Mouse (Mus musculus) MEL (cell line): ENCODE data around the gene Cpt1a. TPM values are rescaled to one million over a fixed set of nuclear protein-coding genes. Genes with fewer than 3 reads are reported as not detected.

ENCODE experiments used
- DNase-seq: peaks from one replicate; pipeline ENCODE4 v3.0.0; 2011; ENCODE audit warnings: low read depth, low spot score
- H3K27ac ChIP-seq: 2 replicates; pipeline ENCODE4 v1.5.1; 2012; ENCODE audit warnings: low read depth, mild to moderate bottlenecking, control low read depth, low read length, moderate library complexity; ENCODE audit not compliant: control insufficient read depth
- H3K27me3 ChIP-seq, 2 experiments: fragments of 150-350 bp in 1 of 2; sonication (generic) in 1 of 2; 2 replicates each; pipeline ENCODE4 v1.6.1; 2012; ENCODE audit warnings: low read length in 2 of 2, mild to moderate bottlenecking in 2 of 2, improper control_type of control experiment in 1 of 2, moderate library complexity in 1 of 2; ENCODE audit not compliant: insufficient read depth in 2 of 2, control insufficient read depth in 1 of 2
- H3K36me3 ChIP-seq, 2 experiments: 2 replicates each; pipeline ENCODE4 v1.6.1; 2012 to 2014; ENCODE audit warnings: low read length in 2 of 2, improper control_type of control experiment in 1 of 2, inconsistent platforms in 1 of 2, mild to moderate bottlenecking in 1 of 2; ENCODE audit not compliant: insufficient read depth in 2 of 2, control insufficient read depth in 1 of 2
- H3K4me1 ChIP-seq, 2 experiments: fragments of 150-350 bp in 1 of 2; sonication (generic) in 1 of 2; 2 replicates each; pipeline ENCODE4 v1.6.1; 2012; ENCODE audit warnings: low read length in 2 of 2, improper control_type of control experiment in 1 of 2, mild to moderate bottlenecking in 1 of 2; ENCODE audit not compliant: insufficient read depth in 2 of 2, control insufficient read depth in 1 of 2
- H3K4me3 ChIP-seq, 2 experiments: fragments of 150-350 bp in 1 of 2; sonication (generic) in 1 of 2; 2 replicates each; pipeline ENCODE4 v1.5.1; 2012; ENCODE audit warnings: low read depth in 2 of 2, low read length in 2 of 2, mild to moderate bottlenecking in 2 of 2, moderate library complexity in 2 of 2, control low read depth in 1 of 2, improper control_type of control experiment in 1 of 2; ENCODE audit not compliant: control insufficient read depth in 1 of 2, insufficient read depth in 1 of 2
- H3K79me2 ChIP-seq: 2 replicates; pipeline ENCODE4 v1.6.1; 2012; ENCODE audit warnings: mild to moderate bottlenecking, low read length, moderate library complexity; ENCODE audit not compliant: control insufficient read depth, poor library complexity, insufficient read depth
- H3K9ac ChIP-seq: 2 replicates; pipeline ENCODE4 v1.6.1; 2012; ENCODE audit warnings: low read depth, mild to moderate bottlenecking, control low read depth, low read length, moderate library complexity; ENCODE audit not compliant: control insufficient read depth, poor library complexity, severe bottlenecking
- H3K9me3 ChIP-seq: fragments of 150-350 bp; sonication (generic); replicated peaks from 2 replicates; pipeline ENCODE4 v1.6.1; 2012; ENCODE audit warnings: mild to moderate bottlenecking, low read length, improper control_type of control experiment, moderate library complexity; ENCODE audit not compliant: insufficient read depth
- CHD2 ChIP-seq: IDR thresholded peaks from 2 replicates; pipeline ENCODE4 v1.6.1; 2011; ENCODE audit warnings: low read length, improper control_type of control experiment
- E2F4 ChIP-seq: IDR thresholded peaks from 2 replicates; pipeline ENCODE4 v1.6.1; 2011; ENCODE audit warnings: low read depth, low read length, improper control_type of control experiment, borderline replicate concordance
- GABPA ChIP-seq: IDR thresholded peaks from 2 replicates; pipeline ENCODE4 v1.6.1; 2012; ENCODE audit warnings: low read depth, mild to moderate bottlenecking, inconsistent platforms, low read length, improper control_type of control experiment, moderate library complexity
- HCFC1 ChIP-seq: IDR thresholded peaks from 2 replicates; pipeline ENCODE4 v1.6.1; 2012; ENCODE audit warnings: low read depth, mild to moderate bottlenecking, inconsistent platforms, low read length, improper control_type of control experiment, moderate library complexity
- MAFK ChIP-seq: IDR thresholded peaks from 2 replicates; pipeline ENCODE4 v1.6.1; 2011; ENCODE audit warnings: low read depth, mild to moderate bottlenecking, low read length, improper control_type of control experiment, borderline replicate concordance
- MEF2A ChIP-seq: IDR thresholded peaks from 2 replicates; pipeline ENCODE4 v1.6.1; 2014; ENCODE audit warnings: low read depth, mild to moderate bottlenecking, inconsistent platforms, low read length, improper control_type of control experiment; ENCODE audit not compliant: poor library complexity, insufficient replicate concordance, severe bottlenecking; ENCODE audit errors: extremely low read depth
- POLR2AphosphoS2 ChIP-seq: IDR thresholded peaks from 2 replicates; pipeline ENCODE4 v1.6.1; 2011; ENCODE audit warnings: low read length, improper control_type of control experiment
- POLR2AphosphoS5 ChIP-seq: IDR thresholded peaks from 2 replicates; pipeline ENCODE4 v1.6.1; 2012; ENCODE audit warnings: low read depth, borderline replicate concordance, mild to moderate bottlenecking, inconsistent platforms, low read length, moderate library complexity, mixed read lengths
- RAD21 ChIP-seq: IDR thresholded peaks from 2 replicates; pipeline ENCODE4 v1.6.1; 2011; ENCODE audit warnings: mild to moderate bottlenecking, low read depth, low read length, improper control_type of control experiment
- SIN3A ChIP-seq: IDR thresholded peaks from 2 replicates; pipeline ENCODE4 v1.6.1; 2012; ENCODE audit warnings: low read length, improper control_type of control experiment, inconsistent platforms
- SMC3 ChIP-seq: IDR thresholded peaks from 2 replicates; pipeline ENCODE4 v1.6.1; 2011; ENCODE audit warnings: low read depth, low read length, improper control_type of control experiment
- ZC3H11A ChIP-seq: IDR thresholded peaks from 2 replicates; pipeline ENCODE4 v1.6.1; 2012; ENCODE audit warnings: low read depth, mild to moderate bottlenecking, inconsistent platforms, low read length, improper control_type of control experiment
- ZMIZ1 ChIP-seq: IDR thresholded peaks from 2 replicates; pipeline ENCODE4 v1.6.1; 2012; ENCODE audit warnings: low read depth, mild to moderate bottlenecking, inconsistent platforms, low read length, improper control_type of control experiment, moderate library complexity
- ZNF384 ChIP-seq: IDR thresholded peaks from 2 replicates; pipeline ENCODE4 v1.6.1; 2012; ENCODE audit warnings: low read depth, mild to moderate bottlenecking, inconsistent platforms, low read length, improper control_type of control experiment
- polyA plus RNA-seq, 2 experiments: library from polyadenylated mRNA; stranded (reverse) in 1 of 2; unstranded in 1 of 2; fragments of >175 nt in 1 of 2; fragments of >200 nt in 1 of 2; gene quantifications; 2 replicates each; pipeline versions ENCODE4 v1.2.1 to v1.2.4; 2012; ENCODE audit warnings: low replicate concordance in 2 of 2, low read depth in 1 of 2; ENCODE audit not compliant: insufficient read length in 2 of 2, insufficient read depth in 1 of 2, missing spikeins in 1 of 2
- total RNA-seq: library from RNA; depleted of rRNA; stranded (reverse); fragments of 300-350 nt; gene quantifications from 2 replicates; pipeline ENCODE4 v1.2.3, GENCODE M21; 2012; rRNA removed

Gene Cpt1a
- total and polyA plus RNA-seq, 3 experiments = 16.1 to 40.4 TPM; not detected in 1

DNA sequence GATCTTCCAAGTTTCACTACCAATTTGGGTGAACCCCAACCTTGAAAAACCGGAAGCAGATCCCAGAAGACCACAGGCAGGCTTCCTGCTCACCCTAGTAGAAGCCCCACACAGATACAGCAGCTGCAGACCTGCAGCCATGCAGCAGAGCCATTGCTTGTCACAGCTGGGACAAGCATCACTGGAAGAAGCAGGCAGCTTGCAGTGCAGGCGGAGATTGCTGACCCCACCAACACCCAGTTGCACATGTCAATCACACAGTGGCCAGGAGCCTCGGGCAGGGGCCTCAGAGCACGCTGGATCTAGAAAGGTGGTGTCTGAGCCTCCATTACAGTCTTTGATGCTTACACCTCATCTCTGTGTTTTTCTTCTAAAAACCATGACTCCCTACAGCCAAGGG is 112.0 kb downstream of the Cpt1a start:
- H3K36me3 ChIP-seq = no peaks in the 10 kb centered on the region
- no peak overlapping the region for H3K4me3 ChIP-seq
- no peak for DNase-seq
- no peak for TF ChIP-seq GABPA
- no peak for TF ChIP-seq SIN3A
- no peak for TF ChIP-seq POLR2AphosphoS5
- TF ChIP-seq E2F4 = no peak
- TF ChIP-seq POLR2AphosphoS2 = no peak
- H3K27ac ChIP-seq = no peak overlapping the region
- H3K27me3 ChIP-seq = no peaks in the 10 kb centered on the region
- H3K79me2 ChIP-seq = no peaks in the 10 kb centered on the region
- H3K4me1 ChIP-seq = no peaks in the 10 kb centered on the region
- H3K9me3 ChIP-seq = no peaks in the 10 kb centered on the region
- H3K9ac ChIP-seq = no peak overlapping the region

DNA sequence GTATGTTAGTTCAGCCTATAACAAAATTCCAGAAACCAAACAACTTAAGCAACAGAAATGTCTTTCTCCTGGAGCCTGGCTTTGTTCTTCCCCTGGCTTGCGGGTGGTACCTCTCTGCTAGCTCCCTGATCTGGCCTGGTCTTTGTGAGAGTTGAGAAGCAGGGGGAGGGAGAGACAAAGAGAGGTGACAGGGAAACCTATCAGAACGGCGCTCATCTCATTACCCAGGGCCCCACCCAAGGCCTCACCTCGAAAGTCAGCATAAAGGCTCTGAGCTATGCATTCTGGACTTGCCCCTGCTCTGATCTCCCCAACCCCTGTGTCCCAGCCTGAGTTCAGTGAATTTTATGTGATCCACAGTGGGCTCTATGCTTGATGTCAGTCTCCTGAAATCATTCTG is 112.5 kb downstream of the Cpt1a start:
- no peaks in the 10 kb centered on the region for H3K79me2 ChIP-seq
- H3K4me3 ChIP-seq = no peak overlapping the region
- TF ChIP-seq MEF2A (no peak), ZMIZ1 (no peak), SMC3 (no peak), POLR2AphosphoS2 (no peak), SIN3A (no peak), GABPA (no peak), MAFK (no peak), ZNF384 (no peak), RAD21 (no peak), ZC3H11A (no peak), CHD2 (no peak), HCFC1 (no peak)

More for the DNA sequence above, 112.5 kb downstream of the Cpt1a start:
- H3K9me3 ChIP-seq = no peaks in the 10 kb centered on the region
- H3K9ac ChIP-seq = no peak overlapping the region
- no peak overlapping the region for H3K27ac ChIP-seq
- no peaks in the 10 kb centered on the region for H3K36me3 ChIP-seq
- DNase-seq = no peak
- H3K27me3 ChIP-seq = no peaks in the 10 kb centered on the region
- no peaks in the 10 kb centered on the region for H3K4me1 ChIP-seq

Other genes with a start within 250 kb of the Cpt1a start
- gene Mrpl21, start 39.4 kb upstream of the Cpt1a start, total RNA-seq = 122 and 145 TPM in 2 replicates
- 100 to 1,000 TPM in 1 of 2 experiments, not detected in 1; 159 TPM for gene Mrpl21, start 39.4 kb upstream of the Cpt1a start, polyA plus RNA-seq
- 10.3 and 11.7 TPM in 2 replicates for gene Ighmbp2, start 39.3 kb upstream of the Cpt1a start, total RNA-seq
- gene Ighmbp2, start 39.3 kb upstream of the Cpt1a start, polyA plus RNA-seq = 10 to 100 TPM in 1 of 2 experiments, not detected in 1; 12.9 TPM
- gene Tesmin, start 66.5 kb downstream of the Cpt1a start, total RNA-seq = 1.1 and 2.1 TPM in 2 replicates
- gene Tesmin, start 66.5 kb downstream of the Cpt1a start, polyA plus RNA-seq = 1 to 10 TPM in 1 of 2 experiments, not detected in 1; 2.2 TPM
- gene Gal, start 92.2 kb downstream of the Cpt1a start, total RNA-seq = not detected in 2 replicates
- gene Gal, start 92.2 kb downstream of the Cpt1a start, polyA plus RNA-seq = not detected